Comparison of ENCODE assay signal across 8 mouse cellular contexts in genomic region chr3:41555491-41556381, GRCm38 (mm10). TPM values are rescaled to one million over a fixed set of nuclear protein-coding genes. Genes with fewer than 3 reads are reported as not detected.
DNase-seq lines count a peak whose midpoint lies in the region; ATAC-seq lines count a peak whose summit lies in the region.

Gene Jade1 (plus strand): TSS chr3:41555731.

- no peaks in the 10 kb centered on the region for H3K9me3 ChIP-seq in liver, embryonic 11.5 days (ENCODE audit: control insufficient read depth, low read length)
- no peaks in the 10 kb centered on the region for H3K9me3 ChIP-seq in heart, embryonic 10.5 days

- H3K36me3 ChIP-seq in liver, embryonic 11.5 days (ENCODE audit: control insufficient read depth, insufficient read depth, low read length), result no peaks in the 10 kb centered on the region
- H3K36me3 ChIP-seq in heart, embryonic 10.5 days, result no peaks in the 10 kb centered on the region

- no peak within 1 kb of the TSS for H3K4me3 ChIP-seq in liver, embryonic 11.5 days (ENCODE audit: low read depth, low read length)
- H3K4me3 ChIP-seq in brown adipose tissue, adult 24 weeks (ENCODE audit: insufficient read depth, low read depth, low read length), result no peak within 1 kb of the TSS
- no peak within 1 kb of the TSS for H3K4me3 ChIP-seq in heart, embryonic 10.5 days

- DNase-seq in liver, embryonic 11.5 days (ENCODE audit: low spot score), result no peak
- no peak for DNase-seq in liver
- DNase-seq in heart, embryonic 10.5 days (ENCODE audit: low spot score), result no peak
- DNase-seq in layer of hippocampus, postnatal 36 days, result no peak
- no peak for DNase-seq in ovary, postnatal 36 days (ENCODE audit: low spot score)
- DNase-seq in retina, embryonic 14.5 days (ENCODE audit: low spot score), result no peak

- 94% methylated on average over 36 of the region's 36 CpGs for WGBS in liver, embryonic 11.5 days
- WGBS in heart, embryonic 10.5 days, result 94% methylated on average over 36 of the region's 36 CpGs

- H3K27me3 ChIP-seq in liver, embryonic 11.5 days (replicated peaks; ENCODE audit: control insufficient read depth, insufficient read depth, low read length), result no peaks in the 10 kb centered on the region
- no peaks in the 10 kb centered on the region for H3K27me3 ChIP-seq in heart, embryonic 10.5 days (ENCODE audit: insufficient read depth, poor library complexity, severe bottlenecking)

- H3K4me2 ChIP-seq in liver, embryonic 11.5 days, result no peak within 1 kb of the TSS

- no peak within 1 kb of the TSS for H3K27ac ChIP-seq in liver, embryonic 11.5 days (ENCODE audit: low read depth, low read length)
- no peak within 1 kb of the TSS for H3K27ac ChIP-seq in brown adipose tissue, adult 24 weeks (replicated peaks; ENCODE audit: low read depth, low read length)
- no peak within 1 kb of the TSS for H3K27ac ChIP-seq in heart, embryonic 10.5 days

- peaks cover 15% of the 10 kb centered on the region for H3K4me1 ChIP-seq in liver, embryonic 11.5 days (replicated peaks; ENCODE audit: control insufficient read depth, insufficient read depth, low read length)
- no peaks in the 10 kb centered on the region for H3K4me1 ChIP-seq in brown adipose tissue, adult 24 weeks (ENCODE audit: control insufficient read depth, insufficient read depth, insufficient read length, low read length)
- H3K4me1 ChIP-seq in heart, embryonic 10.5 days, result peaks cover 10% of the 10 kb centered on the region

- no peak for ATAC-seq in liver, embryonic 11.5 days (replicated peaks; ENCODE audit: low FRiP score)
- ATAC-seq in neutrophil, adult 5-6 weeks (ENCODE audit: extremely low read depth, insufficient number of reproducible peaks, low FRiP score, poor library complexity, severe bottlenecking), result no peak

- no peak within 1 kb of the TSS for H3K9ac ChIP-seq in liver, embryonic 11.5 days (ENCODE audit: low read depth, low read length)

RNA-seq across cellular contexts. Expression of gene Jade1, which starts in this region (rescaled TPM):
- 16.7 and 18.6 TPM in 2 replicates for polyA plus RNA-seq in liver, embryonic 11.5 days (2014; fragmentation: Nextera tagmentation; extraction: Ambion mirVana)
- polyA plus RNA-seq in brown adipose tissue, adult 24 weeks (2012; ENCODE audit: insufficient read depth, insufficient read length, missing spikeins), result 22.5 and 25.2 TPM in 2 replicates
- 13.1 and 17.8 TPM in 2 replicates for polyA plus RNA-seq in heart, embryonic 10.5 days (2016; fragmentation: Nextera tagmentation; extraction: Ambion mirVana)
- 10 to 100 TPM; 26.5 to 29.1 TPM for total RNA-seq in layer of hippocampus, postnatal 36 days (2021)
- 29.7 and 30.3 TPM in 2 replicates for total RNA-seq in neutrophil, adult 5-6 weeks (2017)
